11 mouse cellular contexts compared by ENCODE assay signal in genomic region chrX:102645691-102646090, GRCm38 (mm10). TPM values are rescaled to one million over a fixed set of nuclear protein-coding genes. Genes with fewer than 3 reads are reported as not detected.
"Had no signal": no experiment of that assay in that cellular context is flagged by ENCODE, and none has a peak within 500 bp of the region (broad histone marks: within the 10 kb centered on the region; RNA-seq: fewer than 3 reads in every experiment).

No protein-coding gene starts in this region.

- DNase-seq: kidney, postnatal 25 days; layer of hippocampus, adult 9-11 months; liver; lung, postnatal 10 days; thymus, adult 18-20 months; thymus, postnatal 4 days had no signal

RNA-seq across cellular contexts. Expression of gene Gm3880, which starts 41.1 kb away (rescaled TPM):
- total RNA-seq: layer of hippocampus, adult 2 months; layer of hippocampus, postnatal 25 days; left cerebral cortex, adult 18-20 months; left cerebral cortex, postnatal 25 days; monocyte, adult 5-6 weeks had no signal
